Mouse (Mus musculus): ENCODE results near the gene Nckap5.

Nckap5 gene

GRCm38 (mm10) chr1:126622036-126622435 lies 208.6 kb downstream of the Nckap5 start:
- DNase-seq (ENCODE audit: low spot score in 2 of 2) = no peak

GRCm38 (mm10) chr1:126617464-126618041 lies 213.0 kb downstream of the Nckap5 start:
- no peak for DNase-seq (ENCODE audit: low spot score in 2 of 2)

DNA sequence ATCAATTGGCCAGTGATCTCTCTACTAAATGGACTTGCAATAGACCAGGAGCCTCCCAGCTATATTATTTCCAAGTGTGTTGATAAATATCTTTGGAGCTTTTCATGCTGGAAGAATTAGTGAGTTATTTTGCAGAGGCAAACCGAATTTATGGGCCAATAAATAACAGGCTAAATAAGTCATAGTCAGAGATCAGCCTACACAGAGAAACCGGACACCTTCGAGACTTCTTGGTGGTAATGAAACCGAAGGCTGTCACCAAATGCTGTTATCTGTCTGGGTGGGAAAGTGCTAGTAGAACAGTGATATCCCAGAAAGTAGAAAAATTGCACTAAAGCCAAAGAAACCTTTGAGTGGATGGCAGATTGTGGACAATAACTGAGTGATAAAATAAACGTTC lies 213.6 kb downstream of the Nckap5 start:
- no peak for DNase-seq (ENCODE audit: low spot score in 2 of 2)

- no peak for DNase-seq (ENCODE audit: low spot score in 2 of 2)
Measured at GRCm38 (mm10) chr1:126612916-126613315, 217.7 kb downstream of the Nckap5 start.

- DNase-seq (ENCODE audit: low spot score in 2 of 2) = no peak
Measured at GRCm38 (mm10) chr1:126608586-126608985, 222.0 kb downstream of the Nckap5 start.

- no peak for DNase-seq (ENCODE audit: low spot score in 2 of 2)
Measured at GRCm38 (mm10) chr1:126606189-126607080, 224.2 kb downstream of the Nckap5 start.

DNA sequence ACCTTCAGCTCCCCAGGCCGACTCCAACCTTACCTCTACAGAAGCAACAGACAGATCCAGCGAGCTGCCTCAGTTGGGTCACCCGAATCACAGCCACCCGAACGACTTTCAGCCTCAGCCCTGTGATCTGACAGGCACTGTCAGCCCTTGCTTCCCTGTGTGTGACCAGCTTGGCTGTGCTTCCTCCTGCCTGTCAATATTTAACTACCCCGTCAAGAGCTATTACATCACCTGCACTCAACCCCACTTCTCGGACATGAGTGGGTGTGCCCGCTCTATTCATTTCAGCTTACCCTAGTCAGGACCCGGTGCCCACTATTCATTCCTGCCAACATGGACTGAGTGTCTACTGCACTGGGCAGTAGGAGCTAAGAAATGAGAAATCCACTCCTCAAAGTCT lies 226.0 kb downstream of the Nckap5 start:
- DNase-seq (ENCODE audit: low spot score in 2 of 2) = no peak

DNA sequence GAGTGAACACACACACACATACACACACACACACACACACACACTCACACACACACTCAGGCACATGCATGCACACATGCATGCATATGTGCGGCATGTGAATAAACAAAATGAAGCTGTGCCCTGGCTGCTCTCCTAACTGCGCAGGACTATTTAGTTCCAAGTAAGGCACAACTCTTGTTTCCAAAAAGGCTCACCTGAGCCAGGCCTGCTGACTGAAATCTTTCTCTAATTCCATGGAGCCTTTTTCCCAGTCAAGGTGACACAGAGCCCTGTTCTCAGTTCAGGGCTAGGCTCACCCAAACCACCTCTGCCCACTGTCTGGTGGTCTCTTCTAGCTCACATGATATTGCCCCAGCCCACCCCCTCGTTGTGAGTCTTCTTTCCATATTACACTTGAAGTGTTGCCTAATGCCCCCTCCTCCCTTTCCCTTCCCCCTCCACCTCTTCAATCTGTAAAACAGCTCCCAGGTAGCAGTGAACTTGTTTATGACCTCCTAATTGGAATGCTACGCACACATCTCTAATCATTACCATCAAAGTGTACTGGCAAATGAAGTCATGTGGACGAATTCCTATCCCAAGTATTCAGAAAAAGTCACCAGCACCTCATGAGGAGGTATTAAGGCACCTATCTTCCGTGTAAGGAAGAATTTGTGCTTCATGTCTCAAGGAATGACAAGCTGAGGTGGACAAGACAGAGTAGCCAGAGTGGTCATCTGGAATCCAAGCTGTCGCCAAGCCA lies 226.7 kb downstream of the Nckap5 start:
- no peak for DNase-seq (ENCODE audit: low spot score in 2 of 2)

GRCm38 (mm10) chr1:126600596-126600995 lies 230.0 kb downstream of the Nckap5 start:
- no peak for DNase-seq (ENCODE audit: low spot score in 2 of 2)

- no peak for DNase-seq (ENCODE audit: low spot score in 2 of 2)
Measured at GRCm38 (mm10) chr1:126597376-126597775, 233.2 kb downstream of the Nckap5 start.

GRCm38 (mm10) chr1:126594796-126595195 lies 235.8 kb downstream of the Nckap5 start:
- DNase-seq (ENCODE audit: low spot score in 2 of 2) = no peak

- DNase-seq (ENCODE audit: low spot score in 2 of 2) = no peak
Measured at GRCm38 (mm10) chr1:126593044-126593805, 237.4 kb downstream of the Nckap5 start.

- DNase-seq (ENCODE audit: low spot score in 2 of 2) = no peak
Measured at GRCm38 (mm10) chr1:126590911-126591310, 239.7 kb downstream of the Nckap5 start.

- no peak for DNase-seq (ENCODE audit: low spot score in 2 of 2)
Measured at GRCm38 (mm10) chr1:126578163-126578562, 252.4 kb downstream of the Nckap5 start.

GRCm38 (mm10) chr1:126574295-126574694 lies 256.3 kb downstream of the Nckap5 start:
- no peak for DNase-seq (ENCODE audit: low spot score in 2 of 2)

- no peak for DNase-seq (ENCODE audit: low spot score in 2 of 2)
Measured at GRCm38 (mm10) chr1:126573714-126574113, 256.9 kb downstream of the Nckap5 start.

- DNase-seq (ENCODE audit: low spot score in 2 of 2) = no peak
Measured at GRCm38 (mm10) chr1:126573097-126573496, 257.5 kb downstream of the Nckap5 start.

GRCm38 (mm10) chr1:126569611-126570238 lies 260.9 kb downstream of the Nckap5 start:
- no peak for DNase-seq (ENCODE audit: low spot score in 2 of 2)

- DNase-seq (ENCODE audit: low spot score in 2 of 2) = peak; percentile 5 to 32
Measured at GRCm38 (mm10) chr1:126568520-126569197, 261.9 kb downstream of the Nckap5 start.

GRCm38 (mm10) chr1:126565151-126565725 lies 265.4 kb downstream of the Nckap5 start:
- no peak for DNase-seq (ENCODE audit: low spot score in 2 of 2)

Data from frontal cortex, postnatal 36 days (tissue).